Mouse (Mus musculus): ENCODE measurements around the gene Pxmp4. TPM values are rescaled to one million over a fixed set of nuclear protein-coding genes. Genes with fewer than 3 reads are reported as not detected.

Gene Pxmp4
- polyA plus RNA-seq, 1 experiment, result 7.7 TPM

GRCm38 (mm10) chr2:154589051-154589450, 14.5 kb downstream of the Pxmp4 start:
- TF ChIP-seq GATA1 (IDR thresholded peaks at IDR 0.05; ENCODE audit: low read length), result no peak

- TF ChIP-seq GATA1 (IDR thresholded peaks at IDR 0.05; ENCODE audit: low read length), result no peak
These were observed 17.1 kb downstream of the Pxmp4 start for GRCm38 (mm10) chr2:154586405-154586804.

- TF ChIP-seq GATA1 (IDR thresholded peaks at IDR 0.05; ENCODE audit: low read length), result no peak
These were observed 18.4 kb downstream of the Pxmp4 start for GRCm38 (mm10) chr2:154584931-154585601.

- TF ChIP-seq GATA1 (IDR thresholded peaks at IDR 0.05; ENCODE audit: low read length), result no peak
These were observed 19.3 kb downstream of the Pxmp4 start for GRCm38 (mm10) chr2:154583906-154584872.

- no peak for TF ChIP-seq GATA1 (IDR thresholded peaks at IDR 0.05; ENCODE audit: low read length)
These were observed 22.1 kb downstream of the Pxmp4 start for GRCm38 (mm10) chr2:154581421-154581820.

- TF ChIP-seq GATA1 (IDR thresholded peaks at IDR 0.05; ENCODE audit: low read length), result no peak
These were observed 22.9 kb downstream of the Pxmp4 start for GRCm38 (mm10) chr2:154580586-154580985.

GRCm38 (mm10) chr2:154577744-154578067, 25.8 kb downstream of the Pxmp4 start:
- TF ChIP-seq GATA1 (IDR thresholded peaks at IDR 0.05; ENCODE audit: low read length), result no peak

- TF ChIP-seq GATA1 (IDR thresholded peaks at IDR 0.05; ENCODE audit: low read length), result no peak
These were observed 26.4 kb downstream of the Pxmp4 start for GRCm38 (mm10) chr2:154576876-154577743.

GRCm38 (mm10) chr2:154574271-154574670, 29.2 kb downstream of the Pxmp4 start:
- TF ChIP-seq GATA1 (IDR thresholded peaks at IDR 0.05; ENCODE audit: low read length), result no peak

- TF ChIP-seq GATA1 (IDR thresholded peaks at IDR 0.05; ENCODE audit: low read length), result no peak
These were observed 30.5 kb downstream of the Pxmp4 start for GRCm38 (mm10) chr2:154572996-154573395.

GRCm38 (mm10) chr2:154571976-154572375, 31.5 kb downstream of the Pxmp4 start:
- TF ChIP-seq GATA1 (IDR thresholded peaks at IDR 0.05; ENCODE audit: low read length), result no peak

- no peak for TF ChIP-seq GATA1 (IDR thresholded peaks at IDR 0.05; ENCODE audit: low read length)
These were observed 32.2 kb downstream of the Pxmp4 start for GRCm38 (mm10) chr2:154571266-154571665.

- no peak for TF ChIP-seq GATA1 (IDR thresholded peaks at IDR 0.05; ENCODE audit: low read length)
These were observed 32.8 kb downstream of the Pxmp4 start for GRCm38 (mm10) chr2:154570666-154571065.

GRCm38 (mm10) chr2:154569836-154570286, 33.6 kb downstream of the Pxmp4 start, which contains the start of gene E2f1:
Gene E2f1, minus strand, starts transcription at chr2:154569892.
- no peak for TF ChIP-seq GATA1 (IDR thresholded peaks at IDR 0.05; ENCODE audit: low read length)

- TF ChIP-seq GATA1 (IDR thresholded peaks at IDR 0.05; ENCODE audit: low read length), result no peak
These were observed 34.3 kb downstream of the Pxmp4 start for GRCm38 (mm10) chr2:154569071-154569748.
